Mouse (Mus musculus) ES-E14 (cell line): ENCODE measurements at regions not wholly inside any gene's neighbourhood (a gene's known extent, or its start where the extent isn't known, plus 50 kb on each side); places are given as distances from the start of the nearest gene placed in this dataset.

Source experiments
- CHD2 ChIP-seq: IDR thresholded peaks from 2 replicates; pipeline ENCODE4 v1.6.1; 2014; ENCODE audit warnings: mild to moderate bottlenecking, low read depth, low read length, inconsistent platforms
- HCFC1 ChIP-seq: IDR thresholded peaks from 2 replicates; pipeline ENCODE4 v1.6.1; 2012; ENCODE audit warnings: low read length, inconsistent platforms, borderline replicate concordance; ENCODE audit not compliant: insufficient read depth
- MAFK ChIP-seq: IDR thresholded peaks from 2 replicates; pipeline ENCODE4 v1.6.1; 2014; ENCODE audit warnings: mild to moderate bottlenecking, low read depth, low read length, inconsistent platforms; ENCODE audit not compliant: insufficient read depth
- ZC3H11A ChIP-seq: IDR thresholded peaks from 2 replicates; pipeline ENCODE4 v1.6.1; 2012; ENCODE audit warnings: low read depth, mild to moderate bottlenecking, inconsistent platforms, low read length, borderline replicate concordance
- ZNF384 ChIP-seq: IDR thresholded peaks from 2 replicates; pipeline ENCODE4 v1.6.1; 2012; ENCODE audit warnings: low read depth, low read length, inconsistent platforms

- TF ChIP-seq HCFC1: no peak
- no peak for TF ChIP-seq ZC3H11A
- no peak for TF ChIP-seq ZNF384
- no peak for TF ChIP-seq CHD2
- TF ChIP-seq MAFK: no peak
These were observed 323.8 kb upstream of the 4930535I16Rik start for GRCm38 (mm10) chr4:124241600-124241999.
